Comparison of ENCODE assay signal across 10 mouse cellular contexts in genomic region chr16:13612058-13612457, GRCm38 (mm10). TPM values are rescaled to one million over a fixed set of nuclear protein-coding genes. Genes with fewer than 3 reads are reported as not detected.
DNase-seq lines count a peak whose midpoint lies in the region; ATAC-seq lines count a peak whose summit lies in the region.
"Had no signal": no experiment of that assay in that cellular context is flagged by ENCODE, and none has a peak within 500 bp of the region (broad histone marks: within the 10 kb centered on the region; RNA-seq: fewer than 3 reads in every experiment).

No protein-coding gene starts in this region.

- no peak overlapping the region for H3K27ac ChIP-seq in hindbrain, embryonic 16.5 days (ENCODE audit: low read depth, low read length)
- H3K27ac ChIP-seq in hindbrain, embryonic 14.5 days = no peak overlapping the region
- no peak overlapping the region for H3K27ac ChIP-seq in forebrain, embryonic 12.5 days
- H3K27ac ChIP-seq: embryonic facial prominence, embryonic 15.5 days; hindbrain, embryonic 15.5 days had no signal

- H3K4me3 ChIP-seq in hindbrain, embryonic 16.5 days (ENCODE audit: low read length) = no peak overlapping the region
- no peak overlapping the region for H3K4me3 ChIP-seq in hindbrain, embryonic 14.5 days (replicated peaks; ENCODE audit: low read length)
- no peak overlapping the region for H3K4me3 ChIP-seq in forebrain, embryonic 12.5 days (replicated peaks)
- H3K4me3 ChIP-seq: embryonic facial prominence, embryonic 15.5 days; hindbrain, embryonic 15.5 days had no signal

- ATAC-seq in hindbrain, embryonic 16.5 days = peak; percentile 67
- ATAC-seq in hindbrain, embryonic 14.5 days (ENCODE audit: low FRiP score) = no peak
- ATAC-seq in granulocyte monocyte progenitor cell, adult 5-6 weeks (replicated peaks; ENCODE audit: poor library complexity, severe bottlenecking) = no peak
- no peak for ATAC-seq in forebrain, embryonic 12.5 days (ENCODE audit: low FRiP score)

- H3K9ac ChIP-seq in hindbrain, embryonic 16.5 days (ENCODE audit: low read depth, low read length) = no peak overlapping the region
- no peak overlapping the region for H3K9ac ChIP-seq in hindbrain, embryonic 14.5 days
- no peak overlapping the region for H3K9ac ChIP-seq in forebrain, embryonic 12.5 days
- H3K9ac ChIP-seq: embryonic facial prominence, embryonic 15.5 days; hindbrain, embryonic 15.5 days had no signal

- no peaks in the 10 kb centered on the region; the same call in 1 of the 2 replicates for H3K36me3 ChIP-seq in hindbrain, embryonic 16.5 days (ENCODE audit: control insufficient read depth, insufficient read depth, low read length)
- H3K36me3 ChIP-seq in hindbrain, embryonic 14.5 days (replicated peaks; ENCODE audit: control insufficient read depth, insufficient read depth) = peaks cover 4% of the 10 kb centered on the region; the same call in 1 of the 2 replicates
- H3K36me3 ChIP-seq in forebrain, embryonic 12.5 days (replicated peaks) = 0 out of 2 replicates have a peak, but pooled peaks cover 1% of the 10 kb centered on the region
- H3K36me3 ChIP-seq: hindbrain, embryonic 15.5 days had no signal

- no peaks in the 10 kb centered on the region for H3K9me3 ChIP-seq in hindbrain, embryonic 16.5 days (ENCODE audit: control insufficient read depth, low read length)
- no peaks in the 10 kb centered on the region for H3K9me3 ChIP-seq in hindbrain, embryonic 14.5 days (ENCODE audit: control insufficient read depth, low read length)
- H3K9me3 ChIP-seq in forebrain, embryonic 12.5 days = no peaks in the 10 kb centered on the region
- H3K9me3 ChIP-seq: embryonic facial prominence, embryonic 15.5 days; hindbrain, embryonic 15.5 days had no signal

- H3K27me3 ChIP-seq in hindbrain, embryonic 16.5 days (replicated peaks; ENCODE audit: control insufficient read depth, insufficient read depth, low read length) = no peaks in the 10 kb centered on the region
- H3K27me3 ChIP-seq in hindbrain, embryonic 14.5 days (ENCODE audit: control insufficient read depth, insufficient read depth, low read length) = no peaks in the 10 kb centered on the region
- peaks cover 12% of the 10 kb centered on the region; the same call in 1 of the 2 replicates for H3K27me3 ChIP-seq in forebrain, embryonic 12.5 days
- H3K27me3 ChIP-seq: embryonic facial prominence, embryonic 15.5 days; hindbrain, embryonic 15.5 days had no signal

- 79% methylated on average over 6 of the region's 6 CpGs for WGBS in hindbrain, embryonic 16.5 days
- 81% methylated on average over 6 of the region's 6 CpGs for WGBS in hindbrain, embryonic 14.5 days
- WGBS in forebrain, embryonic 12.5 days = 91% methylated on average over 6 of the region's 6 CpGs

- DNase-seq in adrenal gland, postnatal 25 days = peak; percentile 5
- DNase-seq in adrenal gland, adult 18-20 months (ENCODE audit: low spot score in 2 of 2) = no peak
- no peak for DNase-seq in hindbrain, embryonic 14.5 days (ENCODE audit: low spot score)
- peak; percentile 11 to 12 for DNase-seq in right cerebral cortex, adult 2 months (ENCODE audit: low spot score in 2 of 2)
- DNase-seq in right cerebral cortex, postnatal 36 days (ENCODE audit: low spot score in 2 of 2) = no peak

- no peak overlapping the region for H3K4me2 ChIP-seq in hindbrain, embryonic 16.5 days (ENCODE audit: low read length)
- H3K4me2 ChIP-seq in hindbrain, embryonic 14.5 days (replicated peaks) = no peak overlapping the region
- no peak overlapping the region for H3K4me2 ChIP-seq in forebrain, embryonic 12.5 days
- H3K4me2 ChIP-seq: embryonic facial prominence, embryonic 15.5 days; hindbrain, embryonic 15.5 days had no signal

- no peaks in the 10 kb centered on the region for H3K4me1 ChIP-seq in hindbrain, embryonic 16.5 days (ENCODE audit: control insufficient read depth, insufficient read depth, low read depth, low read length)
- no peaks in the 10 kb centered on the region for H3K4me1 ChIP-seq in hindbrain, embryonic 14.5 days (replicated peaks; ENCODE audit: control insufficient read depth, insufficient read depth, low read length)
- H3K4me1 ChIP-seq in forebrain, embryonic 12.5 days = no peaks in the 10 kb centered on the region; the same call in 1 of the 2 replicates
- H3K4me1 ChIP-seq: embryonic facial prominence, embryonic 15.5 days; hindbrain, embryonic 15.5 days had no signal

RNA-seq across cellular contexts. Expression of gene Parn, which starts 55.9 kb away (rescaled TPM):
- 36.5 and 47.5 TPM in 2 replicates for total RNA-seq in adrenal gland, postnatal 25 days (2021)
- 10 to 100 TPM; 25.0 to 38.3 TPM for total RNA-seq in adrenal gland, adult 18-20 months (2021)
- 31.4 and 31.7 TPM in 2 replicates for polyA plus RNA-seq in hindbrain, embryonic 16.5 days (2015; fragmentation: Nextera tagmentation; extraction: Ambion mirVana)
- 27.9 and 30.6 TPM in 2 replicates for polyA plus RNA-seq in hindbrain, embryonic 14.5 days (2014; fragmentation: Nextera tagmentation; extraction: Ambion mirVana)
- 18.8 and 32.3 TPM in 2 replicates for total RNA-seq in granulocyte monocyte progenitor cell, adult 5-6 weeks (2014; fragmentation: Nextera tagmentation)
- total RNA-seq in granulocyte monocyte progenitor cell, adult 5-6 weeks (2017) = 49.3 and 55.0 TPM in 2 replicates
- 38.2 and 40.2 TPM in 2 replicates for polyA plus RNA-seq in forebrain, embryonic 12.5 days (2016; fragmentation: Nextera tagmentation; extraction: Ambion mirVana)

RNA-seq across cellular contexts. Expression of gene Bfar, which starts 59.6 kb away (rescaled TPM):
- total RNA-seq in adrenal gland, postnatal 25 days (2021) = 52.8 and 60.4 TPM in 2 replicates
- total RNA-seq in adrenal gland, adult 18-20 months (2021) = 10 to 100 TPM; 41.8 to 46.6 TPM
- 50.9 and 52.2 TPM in 2 replicates for polyA plus RNA-seq in hindbrain, embryonic 16.5 days (2015; fragmentation: Nextera tagmentation; extraction: Ambion mirVana)
- polyA plus RNA-seq in hindbrain, embryonic 14.5 days (2014; fragmentation: Nextera tagmentation; extraction: Ambion mirVana) = 47.8 and 50.4 TPM in 2 replicates
- total RNA-seq in granulocyte monocyte progenitor cell, adult 5-6 weeks (2014; fragmentation: Nextera tagmentation) = 48.1 and 52.9 TPM in 2 replicates
- 49.8 and 65.2 TPM in 2 replicates for total RNA-seq in granulocyte monocyte progenitor cell, adult 5-6 weeks (2017)
- polyA plus RNA-seq in forebrain, embryonic 12.5 days (2016; fragmentation: Nextera tagmentation; extraction: Ambion mirVana) = 41.3 and 41.7 TPM in 2 replicates

RNA-seq across cellular contexts. Expression of gene 3110001I22Rik, which starts 59.7 kb away (rescaled TPM):
- total RNA-seq in adrenal gland, postnatal 25 days (2021) = 5.6 and 7.8 TPM in 2 replicates
- total RNA-seq in adrenal gland, adult 18-20 months (2021) = 1 to 10 TPM; 5.0 to 6.2 TPM
- 6.0 and 6.7 TPM in 2 replicates for polyA plus RNA-seq in hindbrain, embryonic 16.5 days (2015; fragmentation: Nextera tagmentation; extraction: Ambion mirVana)
- polyA plus RNA-seq in hindbrain, embryonic 14.5 days (2014; fragmentation: Nextera tagmentation; extraction: Ambion mirVana) = 6.9 and 7.2 TPM in 2 replicates
- total RNA-seq in granulocyte monocyte progenitor cell, adult 5-6 weeks (2014; fragmentation: Nextera tagmentation) = 10.4 and 21.6 TPM in 2 replicates
- total RNA-seq in granulocyte monocyte progenitor cell, adult 5-6 weeks (2017) = 23.8 and 25.2 TPM in 2 replicates
- polyA plus RNA-seq in forebrain, embryonic 12.5 days (2016; fragmentation: Nextera tagmentation; extraction: Ambion mirVana) = 9.0 and 9.3 TPM in 2 replicates

Comparison
In these comparisons a context has a peak if more than half of its experiments do, and no peak if none do; other contexts are left out.
1. DNase-seq: peak in adrenal gland, postnatal 25 days (single experiment) and right cerebral cortex, adult 2 months (2 of 2); none in adrenal gland, adult 18-20 months (0 of 2), hindbrain, embryonic 14.5 days (single experiment) and right cerebral cortex, postnatal 36 days (0 of 2).